Mouse (Mus musculus): ENCODE measurements around the gene Hemk1. TPM values are rescaled to one million over a fixed set of nuclear protein-coding genes. Genes with fewer than 3 reads are reported as not detected.

Gene Hemk1
- total and polyA plus RNA-seq, 3 experiments: 11.9 to 20.5 (median 12.1) TPM

DNA sequence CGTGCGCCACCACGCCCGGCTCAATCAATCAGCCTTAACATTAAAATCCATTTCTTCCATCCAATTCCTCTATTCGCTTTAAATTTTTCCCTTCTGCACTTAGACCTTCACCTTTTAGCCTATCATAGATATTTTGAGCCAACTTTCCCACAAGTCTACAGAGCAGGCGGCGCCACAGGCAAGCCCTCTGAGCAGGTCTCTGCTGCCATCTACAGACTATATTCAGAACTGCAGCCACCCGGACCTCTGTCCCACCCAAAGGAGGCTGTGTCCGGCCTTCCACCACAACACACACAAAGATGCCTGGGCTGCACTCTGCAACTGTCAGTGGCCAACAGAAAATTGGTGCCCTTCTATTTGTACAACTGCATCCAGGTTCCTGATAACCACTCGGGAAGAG, 47.3 kb downstream of the Hemk1 start (continued):
- TF ChIP-seq USF2 (conservative IDR thresholded peaks at IDR 0.05; ENCODE audit: low read depth, low read length) (no peak), USF1 (IDR thresholded peaks at IDR 0.05; ENCODE audit: low read depth, low read length) (no peak), POLR2A (IDR thresholded peaks at IDR 0.05; ENCODE audit: low read depth, low read length) (no peak)

DNA sequence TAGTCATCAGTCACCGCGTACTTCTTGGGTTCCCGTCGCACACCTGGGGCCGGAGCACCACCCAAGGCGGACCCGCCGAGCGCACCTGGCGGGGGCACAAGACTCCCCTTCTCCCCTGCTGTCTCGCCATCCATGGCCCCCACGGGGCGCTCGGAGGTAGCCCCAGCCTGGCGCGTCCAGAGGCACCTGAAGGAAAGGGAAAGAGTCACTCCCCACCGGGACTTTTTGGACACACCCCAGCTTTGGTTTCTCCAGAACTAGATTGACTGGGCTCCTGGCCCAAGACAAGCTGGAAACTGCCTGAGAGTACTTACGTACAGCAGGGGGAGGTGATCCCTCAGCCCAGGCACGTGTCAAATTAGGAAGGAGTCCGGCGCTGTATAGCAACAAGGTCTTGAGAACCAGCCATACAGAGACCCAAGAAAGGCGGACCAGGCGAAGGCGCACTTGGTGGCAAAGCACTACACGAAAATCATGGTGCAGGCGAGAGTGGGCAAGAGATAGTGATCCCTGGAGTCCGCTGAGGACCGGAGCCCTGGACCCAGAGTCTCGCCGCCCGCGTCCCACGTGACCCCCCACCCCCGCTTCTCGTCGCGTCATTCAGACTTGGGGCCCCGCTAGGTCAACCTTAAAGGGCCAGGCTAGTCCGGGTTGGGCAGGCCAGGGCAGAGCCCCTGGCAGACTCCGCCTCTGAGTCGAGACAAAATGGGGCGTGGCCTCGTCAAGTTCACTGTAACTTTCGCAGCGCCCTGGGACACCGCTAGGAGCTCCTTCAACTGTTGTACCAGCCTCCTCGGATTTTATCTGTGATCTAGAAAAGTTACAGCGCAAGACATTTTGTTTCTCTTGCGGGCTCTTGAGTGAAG, 48.7 kb downstream of the Hemk1 start, which contains the start of gene Mapkapk3:
TSS of gene Mapkapk3 (minus strand) at position 667 of the 866 bp plus-strand sequence.
- in situ Hi-C loops (cut with MboI; ENCODE audit: low pct_ligation_motif_present, low pct_unique_long_range_greater_than_20kb, low sequenced_read_pairs): loop anchor here (5.0 to 25.0 kb wide), 3 partner anchors 42 to 627 kb away; partner anchors contain the start of gene Grm2
- H3K9me3 ChIP-seq (replicated peaks; ENCODE audit: low read length): no peaks in the 10 kb centered on the region
- H3K27me3 ChIP-seq (replicated peaks): peaks cover 8% of the 10 kb centered on the region
- peak within 1 kb of the TSS; percentile 83 for H3K4me2 ChIP-seq (ENCODE audit: insufficient read depth, low read depth, poor library complexity, severe bottlenecking)
- peaks cover 6 to 29% of the 10 kb centered on the region in 2 experiments for H3K36me3 ChIP-seq (replicated peaks in 1 of 2; ENCODE audit: control insufficient read depth in 1 of 2, insufficient read depth in 1 of 2, low read length in 1 of 2)
- H3K79me2 ChIP-seq (replicated peaks; ENCODE audit: control insufficient read depth, extremely low read depth, insufficient read depth, poor library complexity, severe bottlenecking): no peaks in the 10 kb centered on the region
- H3K9ac ChIP-seq (ENCODE audit: insufficient read depth, low read depth): peak within 1 kb of the TSS; percentile 70
- H3K4me1 ChIP-seq (ENCODE audit: control insufficient read depth in 1 of 2, insufficient read depth in 2 of 2): peaks cover 6 to 47% of the 10 kb centered on the region in 2 experiments
- DNase-seq (ENCODE audit: extremely low read depth): peak; percentile 97
- peak within 1 kb of the TSS; percentile 80 to 85 (median 81) for H3K4me3 ChIP-seq (replicated peaks in 1 of 3; ENCODE audit: low read depth in 2 of 3, low read length in 2 of 3, poor library complexity in 1 of 3)
- dilution Hi-C loops (cut with MboI; ENCODE audit: extremely low pct_ligation_motif_present, extremely low pct_unique_long_range_greater_than_20kb, low sequenced_read_pairs): no loop called here
- peak within 1 kb of the TSS; percentile 78 for H3K27ac ChIP-seq (ENCODE audit: insufficient read depth, low read depth)
- no peak for TF ChIP-seq ZNF384 (IDR thresholded peaks at IDR 0.05; ENCODE audit: low read depth, low read length)
- peak; percentile 89 for TF ChIP-seq MXI1 (IDR thresholded peaks at IDR 0.05; ENCODE audit: low read depth, low read length)
- TF ChIP-seq CHD1 (IDR thresholded peaks at IDR 0.05; ENCODE audit: low read depth, low read length): no peak
- peak; percentile 47; the same call in 1 of the 2 replicates for TF ChIP-seq MEF2A (IDR thresholded peaks at IDR 0.05; ENCODE audit: borderline replicate concordance, low read depth, low read length)
- peak; percentile 60 for TF ChIP-seq HCFC1 (IDR thresholded peaks at IDR 0.05; ENCODE audit: low read depth, low read length)
- no peak for TF ChIP-seq JUN (IDR thresholded peaks at IDR 0.05; ENCODE audit: insufficient read depth, low read depth, low read length)
- TF ChIP-seq RCOR1 (conservative IDR thresholded peaks at IDR 0.05; ENCODE audit: low read depth, low read length): 0 out of 2 replicates have a peak, but pooled peaks have one; percentile 33
- no peak for TF ChIP-seq KAT2A (IDR thresholded peaks at IDR 0.05; ENCODE audit: insufficient replicate concordance, low read length)
- TF ChIP-seq RAD21 (IDR thresholded peaks at IDR 0.05; ENCODE audit: low read depth, low read length): no peak; the same call in none of the 2 replicates
- peak; percentile 65 for TF ChIP-seq POLR2A (IDR thresholded peaks at IDR 0.05; ENCODE audit: low read depth, low read length)
- no peak for TF ChIP-seq POLR2AphosphoS2 (IDR thresholded peaks at IDR 0.05; ENCODE audit: low read depth, low read length)
- peak; percentile 72 for TF ChIP-seq USF2 (conservative IDR thresholded peaks at IDR 0.05; ENCODE audit: low read depth, low read length)
- TF ChIP-seq USF1 (IDR thresholded peaks at IDR 0.05; ENCODE audit: low read depth, low read length): peak; percentile 91
- TF ChIP-seq MAZ (IDR thresholded peaks at IDR 0.05; ENCODE audit: low read depth, low read length): no peak
- 0 out of 2 replicates have a peak, but pooled peaks have one; percentile 24 for TF ChIP-seq NELFE (IDR thresholded peaks at IDR 0.05; ENCODE audit: low read depth, low read length)
- no peak for TF ChIP-seq GABPA (IDR thresholded peaks at IDR 0.05; ENCODE audit: insufficient replicate concordance, low read depth, low read length)
- peak; percentile 45 for TF ChIP-seq ETS1 (conservative IDR thresholded peaks at IDR 0.05; ENCODE audit: low read depth, low read length)
- TF ChIP-seq TBP (conservative IDR thresholded peaks at IDR 0.05; ENCODE audit: low read depth, low read length): peak; percentile 48; the same call in 1 of the 2 replicates
- peak; percentile 44; the same call in 1 of the 2 replicates for TF ChIP-seq MYC (IDR thresholded peaks at IDR 0.05; ENCODE audit: low read depth, low read length)
- no peak for TF ChIP-seq ZC3H11A (IDR thresholded peaks at IDR 0.05; ENCODE audit: low read depth, low read length)
- TF ChIP-seq TCF12 (IDR thresholded peaks at IDR 0.05; ENCODE audit: low read depth, low read length): no peak
- TF ChIP-seq CHD2 (IDR thresholded peaks at IDR 0.05; ENCODE audit: low read length): 0 out of 2 replicates have a peak, but pooled peaks have one; percentile 53
- TF ChIP-seq PAX5 (IDR thresholded peaks at IDR 0.05; ENCODE audit: low read length): no peak
- no peak for TF ChIP-seq EP300 (IDR thresholded peaks at IDR 0.05; ENCODE audit: low read length)
- TF ChIP-seq IRF4 (IDR thresholded peaks at IDR 0.05; ENCODE audit: low read depth, low read length): peak; percentile 54; the same call in 1 of the 2 replicates
- TF ChIP-seq MAFK (IDR thresholded peaks at IDR 0.05; ENCODE audit: insufficient replicate concordance, low read length): no peak
- no peak for TF ChIP-seq E2F4 (IDR thresholded peaks at IDR 0.05; ENCODE audit: insufficient replicate concordance, low read depth, low read length)
- no peak for TF ChIP-seq UBTF (IDR thresholded peaks at IDR 0.05; ENCODE audit: low read depth, low read length)
- peak; percentile 81; the same call in 1 of the 2 replicates for TF ChIP-seq SIN3A (IDR thresholded peaks at IDR 0.05; ENCODE audit: low read length)
- TF ChIP-seq ZKSCAN1 (IDR thresholded peaks at IDR 0.05; ENCODE audit: borderline replicate concordance, low read depth, low read length): no peak
- no peak for TF ChIP-seq JUND (conservative IDR thresholded peaks at IDR 0.05; ENCODE audit: low read depth, low read length)
- no peak for TF ChIP-seq NRF1 (IDR thresholded peaks at IDR 0.05; ENCODE audit: low read depth, low read length)
- TF ChIP-seq CTCF (conservative IDR thresholded peaks at IDR 0.05 in 1 of 2, IDR thresholded peaks at IDR 0.05 in 1 of 2; ENCODE audit: low read depth in 2 of 2, low read length in 2 of 2): peak in 1 of 2 experiments; percentile 52; a peak in 2 of 4 replicates
- TF ChIP-seq MAX (IDR thresholded peaks at IDR 0.05; ENCODE audit: low read length): peak; percentile 89
